Mouse (Mus musculus) forebrain, embryonic 11.5 days (tissue): Measurements from ENCODE around the gene Sbk1. TPM values are rescaled to one million over a fixed set of nuclear protein-coding genes. Genes with fewer than 3 reads are reported as not detected.

Experiments used
- ATAC-seq: fragments of 200-750 bp; cut with Nextera tagmentation; replicated peaks from 2 replicates; pipeline ENCODE4 v1.8.0; 2017; ENCODE audit warnings: moderate TSS enrichment; ENCODE audit not compliant: low FRiP score
- DNase-seq: peaks from one replicate; pipeline ENCODE4 v3.0.0-alpha.2; 2017; ENCODE audit warnings: low spot score
- H3K27ac ChIP-seq: fragments of 300-500 bp; sonication (generic); 2 replicates; pipeline ENCODE4 v1.5.1; 2014; ENCODE audit warnings: low read depth, low read length
- H3K27me3 ChIP-seq: fragments of 300-500 bp; sonication (generic); 2 replicates; pipeline ENCODE4 v1.6.1; 2014; ENCODE audit warnings: mild to moderate bottlenecking, low read length, mixed read lengths; ENCODE audit not compliant: control insufficient read depth, insufficient read depth
- H3K36me3 ChIP-seq: fragments of 300-500 bp; sonication (generic); 2 replicates; pipeline ENCODE4 v1.6.1; 2014; ENCODE audit warnings: mild to moderate bottlenecking, low read length, moderate library complexity, mixed read lengths; ENCODE audit not compliant: control insufficient read depth, insufficient read depth
- H3K4me1 ChIP-seq: fragments of 300-500 bp; sonication (generic); replicated peaks from 2 replicates; pipeline ENCODE4 v1.6.1; 2014; ENCODE audit warnings: low read length, mixed read lengths; ENCODE audit not compliant: control insufficient read depth, insufficient read depth
- H3K4me2 ChIP-seq: fragments of 300-500 bp; sonication (generic); 2 replicates; pipeline ENCODE4 v1.6.1; 2014; ENCODE audit warnings: low read depth, mild to moderate bottlenecking, low read length, moderate library complexity, mixed read lengths; ENCODE audit not compliant: severe bottlenecking
- H3K4me3 ChIP-seq: fragments of 300-500 bp; sonication (generic); 2 replicates; pipeline ENCODE4 v1.5.1; 2014; ENCODE audit warnings: low read depth, low read length
- H3K9ac ChIP-seq: fragments of 300-500 bp; sonication (generic); 2 replicates; pipeline ENCODE4 v1.6.1; 2014; ENCODE audit warnings: low read length
- H3K9me3 ChIP-seq: fragments of 300-500 bp; sonication (generic); 2 replicates; pipeline ENCODE4 v1.6.1; 2016; ENCODE audit warnings: low read length, mixed read lengths; ENCODE audit not compliant: control insufficient read depth
- WGBS: fragments of 180-500 bp; shearing (Covaris S2); extraction: QIAGEN DNeasy Blood & Tissue Kit; methylation state at CpG from one replicate; pipeline ENCODE4 v1.1.7; 2014; 5-methylcytosine and 5-hydroxymethylcytosine counted together
- polyA plus RNA-seq: library from polyadenylated mRNA; unstranded; fragments of >200 nt; fragmentation: Nextera tagmentation; extraction: Ambion mirVana; gene quantifications from 2 replicates; pipeline ENCODE4 v1.2.1, GENCODE M21; 2014

The Sbk1 gene
- polyA plus RNA-seq, 1 experiment from 2014 or later: 194 TPM

GRCm38 (mm10) chr7:126288104-126288497 lies 15.7 kb downstream of the Sbk1 start:
- Histone ChIP-seq H3K4me3 (no peak overlapping the region), H3K4me2 (no peak overlapping the region), H3K9ac (no peak overlapping the region), H3K9me3 (no peaks in the 10 kb centered on the region), H3K27me3 (no peaks in the 10 kb centered on the region), H3K27ac (no peak overlapping the region), H3K4me1 (no peaks in the 10 kb centered on the region), H3K36me3 (peaks cover 17% of the 10 kb centered on the region)
- no peak for ATAC-seq
- DNase-seq: no peak
- 91% methylated on average over 2 of the region's 2 CpGs for WGBS

GRCm38 (mm10) chr7:126288571-126289091 lies 16.2 kb downstream of the Sbk1 start:
- H3K4me2 ChIP-seq: no peak overlapping the region
- no peaks in the 10 kb centered on the region for H3K9me3 ChIP-seq
- no peak overlapping the region for H3K4me3 ChIP-seq
- H3K27me3 ChIP-seq: no peaks in the 10 kb centered on the region
- H3K9ac ChIP-seq: no peak overlapping the region
- no peak overlapping the region for H3K27ac ChIP-seq
- WGBS: 86% methylated on average over 13 of the region's 13 CpGs
- no peaks in the 10 kb centered on the region for H3K4me1 ChIP-seq
- peaks cover 17% of the 10 kb centered on the region for H3K36me3 ChIP-seq
- DNase-seq: no peak
- ATAC-seq: no peak

- Histone ChIP-seq H3K4me2 (no peak overlapping the region), H3K36me3 (peaks cover 17% of the 10 kb centered on the region), H3K27me3 (no peaks in the 10 kb centered on the region), H3K9me3 (no peaks in the 10 kb centered on the region), H3K27ac (no peak overlapping the region), H3K9ac (no peak overlapping the region), H3K4me3 (no peak overlapping the region), H3K4me1 (no peaks in the 10 kb centered on the region)
- ATAC-seq (no peak), DNase-seq (no peak)
- 88% methylated on average over 7 of the region's 7 CpGs for WGBS
These were observed 17.0 kb downstream of the Sbk1 start for GRCm38 (mm10) chr7:126289371-126289770.

- Histone ChIP-seq H3K27me3 (no peaks in the 10 kb centered on the region), H3K4me1 (no peaks in the 10 kb centered on the region), H3K9ac (no peak overlapping the region), H3K36me3 (peaks cover 17% of the 10 kb centered on the region), H3K9me3 (no peaks in the 10 kb centered on the region), H3K4me3 (no peak overlapping the region), H3K27ac (no peak overlapping the region), H3K4me2 (no peak overlapping the region)
- DNase-seq: no peak
- WGBS: 94% methylated on average over 7 of the region's 7 CpGs
- ATAC-seq: no peak
These were observed 17.5 kb downstream of the Sbk1 start for GRCm38 (mm10) chr7:126289956-126290355.

- Histone ChIP-seq H3K27ac (no peak overlapping the region), H3K4me2 (no peak overlapping the region), H3K4me3 (no peak overlapping the region), H3K4me1 (no peaks in the 10 kb centered on the region), H3K27me3 (no peaks in the 10 kb centered on the region), H3K9ac (no peak overlapping the region), H3K9me3 (no peaks in the 10 kb centered on the region), H3K36me3 (peaks cover 17% of the 10 kb centered on the region)
- ATAC-seq (no peak), DNase-seq (no peak)
- WGBS: 92% methylated on average over 72 of the region's 72 CpGs
These were observed 19.5 kb downstream of the Sbk1 start for GRCm38 (mm10) chr7:126291681-126292545.

- Histone ChIP-seq H3K4me3 (no peak overlapping the region), H3K4me1 (no peaks in the 10 kb centered on the region), H3K27me3 (no peaks in the 10 kb centered on the region), H3K4me2 (no peak overlapping the region), H3K36me3 (peaks cover 17% of the 10 kb centered on the region), H3K9ac (no peak overlapping the region), H3K9me3 (no peaks in the 10 kb centered on the region), H3K27ac (no peak overlapping the region)
- ATAC-seq: no peak
- 71% methylated on average over 4 of the region's 4 CpGs for WGBS
- DNase-seq: no peak
These were observed 20.7 kb downstream of the Sbk1 start for GRCm38 (mm10) chr7:126293091-126293490.

- ATAC-seq: no peak
- WGBS: 75% methylated on average over 8 of the region's 8 CpGs
- H3K27ac ChIP-seq: no peak overlapping the region
- no peaks in the 10 kb centered on the region; the same call in 1 of the 2 replicates for H3K36me3 ChIP-seq
- H3K9ac ChIP-seq: no peak overlapping the region
- H3K4me1 ChIP-seq: no peaks in the 10 kb centered on the region
- no peak for DNase-seq
- H3K4me3 ChIP-seq: no peak overlapping the region
- no peaks in the 10 kb centered on the region for H3K9me3 ChIP-seq
- H3K27me3 ChIP-seq: no peaks in the 10 kb centered on the region
- H3K4me2 ChIP-seq: no peak overlapping the region
These were observed 25.4 kb downstream of the Sbk1 start for GRCm38 (mm10) chr7:126297579-126298460.

- Histone ChIP-seq H3K4me3 (no peak overlapping the region), H3K36me3 (no peaks in the 10 kb centered on the region; the same call in 1 of the 2 replicates), H3K4me2 (no peak overlapping the region), H3K27me3 (no peaks in the 10 kb centered on the region), H3K9me3 (no peaks in the 10 kb centered on the region), H3K4me1 (no peaks in the 10 kb centered on the region), H3K27ac (no peak overlapping the region), H3K9ac (no peak overlapping the region)
- no peak for DNase-seq
- ATAC-seq: no peak
- WGBS: 73% methylated on average over 4 of the region's 4 CpGs
These were observed 26.4 kb downstream of the Sbk1 start for GRCm38 (mm10) chr7:126298856-126299255.
